Mouse (Mus musculus) C2C12 (cell line): Measurements from ENCODE around the gene Bicc1.

Experiments used
- CTCF ChIP-seq: IDR thresholded peaks from one replicate; pipeline ENCODE4 v1.5.1; 2011; ENCODE audit not compliant: control insufficient read depth, insufficient read depth, insufficient read length
- MAX ChIP-seq: IDR thresholded peaks from one replicate; pipeline ENCODE4 v1.6.1; 2011; ENCODE audit warnings: mild to moderate bottlenecking, control low read depth
- MYOD1 ChIP-seq: IDR thresholded peaks from one replicate; pipeline ENCODE4 v1.6.1; 2011; ENCODE audit warnings: low read depth; ENCODE audit not compliant: control insufficient read depth, insufficient read length

DNA sequence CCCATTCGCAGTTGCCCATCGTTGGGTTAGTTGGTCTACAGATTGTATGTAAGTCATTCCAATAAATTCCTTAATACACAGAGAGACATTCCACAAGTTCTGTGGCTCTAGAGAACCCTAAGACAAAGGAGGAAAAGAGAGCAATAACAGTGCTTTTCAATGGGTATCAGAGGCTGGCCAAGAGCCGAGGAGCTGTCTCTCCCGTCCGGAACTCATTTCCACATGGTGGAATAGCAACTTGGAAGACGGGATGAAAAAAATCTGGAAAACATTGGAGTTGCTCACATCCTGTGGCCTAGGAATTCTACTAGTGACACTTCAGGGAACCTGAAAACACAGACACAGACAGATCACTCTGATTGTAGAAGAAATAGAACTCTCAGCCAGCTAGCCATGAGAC, 139.7 kb downstream of the Bicc1 start:
- TF ChIP-seq MYOD1 = no peak
- TF ChIP-seq CTCF = no peak
- TF ChIP-seq MAX = no peak
